Mouse (Mus musculus) thymus, adult 2 months (tissue): ENCODE data around the gene Zbtb20.

ENCODE experiments used
- CTCF ChIP-seq: fragments of 200-500 bp; IDR thresholded peaks from 2 replicates; pipeline ENCODE4 v1.5.1; 2012; ENCODE audit warnings: mild to moderate bottlenecking, control low read depth, low read length, moderate library complexity, borderline replicate concordance; ENCODE audit not compliant: control insufficient read depth, poor library complexity, insufficient read depth; ENCODE audit errors: extremely low read depth
- POLR2A ChIP-seq: fragments of 200-500 bp; IDR thresholded peaks from 2 replicates; pipeline ENCODE4 v1.6.1; 2012; ENCODE audit warnings: mild to moderate bottlenecking, low read length, control low read depth, moderate library complexity; ENCODE audit not compliant: control insufficient read depth, poor library complexity, insufficient read depth; ENCODE audit errors: extremely low read depth

GRCm38 (mm10) chr16:43464476-43465080 is 588.9 kb downstream of the Zbtb20 start:
- no peak for TF ChIP-seq POLR2A
- TF ChIP-seq CTCF = no peak
